Mouse (Mus musculus) CH12.LX (cell line): ENCODE data around the gene Cdc42ep5. TPM values are rescaled to one million over a fixed set of nuclear protein-coding genes. Genes with fewer than 3 reads are reported as not detected.

ENCODE experiments used
- DNase-seq: peaks from one replicate; pipeline ENCODE4 v3.0.0-alpha.2; 2013; ENCODE audit errors: extremely low read depth
- H3K27ac ChIP-seq: 2 replicates; pipeline ENCODE4 v1.5.1; 2012; ENCODE audit warnings: low read depth, mild to moderate bottlenecking, control low read depth, moderate library complexity; ENCODE audit not compliant: insufficient read depth
- H3K27me3 ChIP-seq: replicated peaks from 2 replicates; pipeline ENCODE3; 2012; ENCODE audit warnings: inconsistent platforms
- H3K36me3 ChIP-seq, 2 experiments: replicated peaks in 1 of 2; 2 replicates each; pipeline versions ENCODE3 to v1.6.1; 2012; ENCODE audit warnings: inconsistent platforms in 1 of 2, low read length in 1 of 2, mild to moderate bottlenecking in 1 of 2, mixed read lengths in 1 of 2, moderate library complexity in 1 of 2; ENCODE audit not compliant: control insufficient read depth in 1 of 2, insufficient read depth in 1 of 2
- H3K4me1 ChIP-seq, 2 experiments: 2 replicates each; pipeline ENCODE4 v1.6.1; 2012; ENCODE audit warnings: inconsistent platforms in 1 of 2, moderate library complexity in 1 of 2; ENCODE audit not compliant: insufficient read depth in 2 of 2, control insufficient read depth in 1 of 2
- H3K4me2 ChIP-seq: 2 replicates; pipeline ENCODE4 v1.6.1; 2012; ENCODE audit warnings: low read depth, mild to moderate bottlenecking, control low read depth; ENCODE audit not compliant: poor library complexity, insufficient read depth, severe bottlenecking
- H3K4me3 ChIP-seq, 3 experiments: fragments of 150-350 bp in 1 of 3; sonication (generic) in 1 of 3; replicated peaks in 1 of 3; 2 replicates each; pipeline versions ENCODE3 to v1.5.1; 2011 to 2012; ENCODE audit warnings: low read depth in 2 of 3, low read length in 2 of 3, mild to moderate bottlenecking in 2 of 3, moderate library complexity in 2 of 3, control low read depth in 1 of 3, improper control_type of control experiment in 1 of 3, inconsistent platforms in 1 of 3, mixed read lengths in 1 of 3; ENCODE audit not compliant: poor library complexity in 1 of 3
- H3K79me2 ChIP-seq: replicated peaks from 2 replicates; pipeline ENCODE4 v1.6.1; 2012; ENCODE audit warnings: mild to moderate bottlenecking, moderate library complexity; ENCODE audit not compliant: control insufficient read depth, poor library complexity, insufficient read depth, severe bottlenecking; ENCODE audit errors: extremely low read depth
- H3K9ac ChIP-seq: 2 replicates; pipeline ENCODE4 v1.6.1; 2012; ENCODE audit warnings: low read depth, mild to moderate bottlenecking, control low read depth, moderate library complexity; ENCODE audit not compliant: insufficient read depth
- H3K9me3 ChIP-seq: replicated peaks from 2 replicates; pipeline ENCODE3; 2012; ENCODE audit warnings: low read length, inconsistent platforms, mixed read lengths
- BHLHE40 ChIP-seq: IDR thresholded peaks from 2 replicates; pipeline ENCODE4 v1.6.1; 2011; ENCODE audit warnings: mild to moderate bottlenecking, low read depth, low read length, improper control_type of control experiment
- CHD1 ChIP-seq: IDR thresholded peaks from 2 replicates; pipeline ENCODE4 v1.6.1; 2012; ENCODE audit warnings: low read depth, low read length, improper control_type of control experiment, inconsistent platforms
- CHD2 ChIP-seq: IDR thresholded peaks from 2 replicates; pipeline ENCODE4 v1.6.1; 2011; ENCODE audit warnings: low read length, improper control_type of control experiment
- E2F4 ChIP-seq: IDR thresholded peaks from 2 replicates; pipeline ENCODE4 v1.6.1; 2011; ENCODE audit warnings: low read depth, low read length, improper control_type of control experiment; ENCODE audit not compliant: insufficient replicate concordance
- ELF1 ChIP-seq: IDR thresholded peaks from 2 replicates; pipeline ENCODE4 v1.6.1; 2014; ENCODE audit warnings: low read depth, mild to moderate bottlenecking, inconsistent platforms, low read length, improper control_type of control experiment
- EP300 ChIP-seq: IDR thresholded peaks from 2 replicates; pipeline ENCODE4 v1.6.1; 2011; ENCODE audit warnings: low read length, improper control_type of control experiment
- ETS1 ChIP-seq: conservative IDR thresholded peaks from 2 replicates; pipeline ENCODE4 v1.6.1; 2012; ENCODE audit warnings: low read depth, mild to moderate bottlenecking, inconsistent platforms, low read length, improper control_type of control experiment, moderate library complexity
- GABPA ChIP-seq: IDR thresholded peaks from 2 replicates; pipeline ENCODE4 v1.6.1; 2012; ENCODE audit warnings: low read depth, low read length, improper control_type of control experiment, inconsistent platforms; ENCODE audit not compliant: insufficient replicate concordance
- HCFC1 ChIP-seq: IDR thresholded peaks from 2 replicates; pipeline ENCODE4 v1.6.1; 2012; ENCODE audit warnings: low read depth, mild to moderate bottlenecking, inconsistent platforms, low read length, improper control_type of control experiment
- JUN ChIP-seq: IDR thresholded peaks from 2 replicates; pipeline ENCODE4 v1.6.1; 2011; ENCODE audit warnings: low read depth, mild to moderate bottlenecking, low read length, improper control_type of control experiment, moderate library complexity; ENCODE audit not compliant: insufficient read depth
- JUND ChIP-seq: conservative IDR thresholded peaks from 2 replicates; pipeline ENCODE4 v1.6.1; 2011; ENCODE audit warnings: low read depth, low read length, improper control_type of control experiment
- KAT2A ChIP-seq: IDR thresholded peaks from 2 replicates; pipeline ENCODE4 v1.6.1; 2012; ENCODE audit warnings: low read length, improper control_type of control experiment, inconsistent platforms; ENCODE audit not compliant: insufficient replicate concordance
- MAFK ChIP-seq: IDR thresholded peaks from 2 replicates; pipeline ENCODE4 v1.6.1; 2011; ENCODE audit warnings: low read length, improper control_type of control experiment; ENCODE audit not compliant: insufficient replicate concordance
- MAX ChIP-seq: IDR thresholded peaks from 2 replicates; pipeline ENCODE4 v1.6.1; 2011; ENCODE audit warnings: low read length, improper control_type of control experiment
- MAZ ChIP-seq: IDR thresholded peaks from 2 replicates; pipeline ENCODE4 v1.6.1; 2012; ENCODE audit warnings: low read depth, mild to moderate bottlenecking, inconsistent platforms, low read length, improper control_type of control experiment, moderate library complexity
- MYC ChIP-seq: IDR thresholded peaks from 2 replicates; pipeline ENCODE4 v1.6.1; 2011; ENCODE audit warnings: low read depth, mild to moderate bottlenecking, improper control_type of control experiment, low read length
- POLR2A ChIP-seq: IDR thresholded peaks from 2 replicates; pipeline ENCODE4 v1.6.1; 2011; ENCODE audit warnings: low read depth, mild to moderate bottlenecking, improper control_type of control experiment, low read length
- RAD21 ChIP-seq: IDR thresholded peaks from 2 replicates; pipeline ENCODE4 v1.6.1; 2011; ENCODE audit warnings: low read depth, mild to moderate bottlenecking, low read length, improper control_type of control experiment, moderate library complexity
- RCOR1 ChIP-seq: conservative IDR thresholded peaks from 2 replicates; pipeline ENCODE4 v1.6.1; 2012; ENCODE audit warnings: low read depth, mild to moderate bottlenecking, inconsistent platforms, low read length, improper control_type of control experiment
- UBTF ChIP-seq: IDR thresholded peaks from 2 replicates; pipeline ENCODE4 v1.6.1; 2012; ENCODE audit warnings: low read depth, mild to moderate bottlenecking, inconsistent platforms, low read length, improper control_type of control experiment, moderate library complexity
- USF2 ChIP-seq: conservative IDR thresholded peaks from 2 replicates; pipeline ENCODE4 v1.6.1; 2011; ENCODE audit warnings: low read depth, low read length, improper control_type of control experiment
- ZKSCAN1 ChIP-seq: IDR thresholded peaks from 2 replicates; pipeline ENCODE4 v1.6.1; 2012; ENCODE audit warnings: low read depth, inconsistent platforms, low read length, improper control_type of control experiment, borderline replicate concordance
- ZMIZ1 ChIP-seq: IDR thresholded peaks from 2 replicates; pipeline ENCODE4 v1.6.1; 2012; ENCODE audit warnings: low read depth, mild to moderate bottlenecking, inconsistent platforms, low read length, improper control_type of control experiment
- dilution Hi-C: fragments of 300-500 bp; cut with MboI; formaldehyde crosslinking; loops from 2 replicates; pipeline ENCODE4 v1.14.3; 2020; ENCODE audit warnings: low sequenced_read_pairs; ENCODE audit not compliant: extremely low pct_unique_long_range_greater_than_20kb, extremely low pct_ligation_motif_present
- in situ Hi-C: fragments of 300-500 bp; cut with MboI; formaldehyde crosslinking; loops from 3 replicates; pipeline ENCODE4 v1.14.3; 2019; ENCODE audit warnings: low sequenced_read_pairs, low pct_ligation_motif_present, low pct_unique_long_range_greater_than_20kb, mixed read lengths
- polyA plus RNA-seq: library from polyadenylated mRNA; unstranded; fragments of >175 nt; gene quantifications from 2 replicates; pipeline ENCODE4 v1.2.1, GENCODE M21; 2012; ENCODE audit warnings: low read depth; ENCODE audit not compliant: insufficient read length
- total RNA-seq, 2 experiments: library from RNA; depleted of rRNA; stranded (reverse); fragments of 300-350 nt in 1 of 2; fragments of >200 nt in 1 of 2; gene quantifications; 2 replicates each; pipeline ENCODE4 v1.2.3; 2012 to 2014

Gene Cdc42ep5
- total and polyA plus RNA-seq, 3 experiments, result 1.4 to 4.2 (median 2.1) TPM

GRCm38 (mm10) chr7:4147836-4148235 is 16.8 kb downstream of the Cdc42ep5 start (continued):
- no peak for TF ChIP-seq ETS1

- H3K4me2 ChIP-seq, result no peak overlapping the region
- peaks cover 58 to 62% of the 10 kb centered on the region in 2 experiments for H3K36me3 ChIP-seq
- peaks cover 14 to 37% of the 10 kb centered on the region in 2 experiments for H3K4me1 ChIP-seq
- dilution Hi-C loops, result no loop called here
- H3K9me3 ChIP-seq, result no peaks in the 10 kb centered on the region
- H3K79me2 ChIP-seq, result peaks cover 2% of the 10 kb centered on the region; the same call in 1 of the 2 replicates
- H3K4me3 ChIP-seq, result no peak overlapping the region
- in situ Hi-C loops, result no loop called here
- DNase-seq, result no peak
- H3K9ac ChIP-seq, result no peak overlapping the region
- H3K27me3 ChIP-seq, result no peaks in the 10 kb centered on the region
- no peak overlapping the region for H3K27ac ChIP-seq
- TF ChIP-seq JUN, result no peak
- TF ChIP-seq CHD2, result no peak
- TF ChIP-seq MAFK, result no peak
- TF ChIP-seq MYC, result no peak
- TF ChIP-seq BHLHE40, result no peak
- no peak for TF ChIP-seq KAT2A
- no peak for TF ChIP-seq RAD21
- no peak for TF ChIP-seq MAZ
- TF ChIP-seq USF2, result no peak
- no peak for TF ChIP-seq HCFC1
- no peak for TF ChIP-seq POLR2A
- no peak for TF ChIP-seq GABPA
- no peak for TF ChIP-seq RCOR1
- no peak for TF ChIP-seq EP300
- TF ChIP-seq JUND, result no peak
These were observed 17.3 kb downstream of the Cdc42ep5 start for GRCm38 (mm10) chr7:4147371-4147770.

GRCm38 (mm10) chr7:4146241-4147180 is 18.1 kb downstream of the Cdc42ep5 start:
- H3K9me3 ChIP-seq, result no peaks in the 10 kb centered on the region
- dilution Hi-C loops, result no loop called here
- H3K27ac ChIP-seq, result no peak overlapping the region
- H3K27me3 ChIP-seq, result no peaks in the 10 kb centered on the region
- peaks cover 2% of the 10 kb centered on the region; the same call in 1 of the 2 replicates for H3K79me2 ChIP-seq
- H3K36me3 ChIP-seq, result peaks cover 67 to 70% of the 10 kb centered on the region in 2 experiments
- H3K4me3 ChIP-seq, result no peak overlapping the region
- no peak for DNase-seq
- H3K4me2 ChIP-seq, result no peak overlapping the region
- H3K9ac ChIP-seq, result no peak overlapping the region
- peaks cover 19 to 45% of the 10 kb centered on the region in 2 experiments for H3K4me1 ChIP-seq
- TF ChIP-seq EP300 (no peak), JUND (no peak), RCOR1 (no peak), ETS1 (no peak), BHLHE40 (no peak), ZKSCAN1 (no peak), CHD1 (no peak), ELF1 (no peak), E2F4 (no peak), ZMIZ1 (no peak), MYC (no peak), UBTF (no peak), MAX (no peak)
- TF ChIP-seq, all 38 proteins: peak for 0
- in situ Hi-C loops, result no loop called here
